Mouse (Mus musculus): ENCODE results near the gene Pappa2.

DNA sequence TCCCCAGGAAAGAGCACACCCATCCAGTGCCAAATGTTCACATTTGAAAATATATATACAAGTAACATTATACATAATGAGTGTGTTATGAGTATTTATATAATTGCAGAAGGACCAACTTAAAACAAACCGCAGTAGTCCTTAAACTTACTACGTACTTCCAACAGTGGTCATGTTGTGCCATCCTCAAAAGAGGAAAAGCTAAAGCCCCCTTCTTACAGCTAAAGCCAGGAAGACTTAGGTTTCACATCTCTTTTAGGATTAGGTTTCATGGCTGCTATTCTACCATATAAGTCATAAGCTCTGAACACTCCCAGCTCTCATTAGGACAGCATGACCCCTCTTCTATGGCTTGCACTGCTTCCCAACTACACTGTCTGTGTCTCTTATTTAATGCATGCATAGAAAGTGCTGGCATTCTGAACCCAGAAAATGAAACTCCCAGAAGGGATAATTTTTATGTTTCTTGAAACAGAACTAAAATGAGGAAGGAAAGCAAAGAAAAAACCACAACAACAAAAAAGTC, 105.7 kb downstream of the Pappa2 start:
- TF ChIP-seq CTCF (IDR thresholded peaks at IDR 0.05; ENCODE audit: low read depth, low read length): no peak
- no peak for TF ChIP-seq POLR2A (IDR thresholded peaks at IDR 0.05; ENCODE audit: borderline replicate concordance, low read depth, low read length)
